Mouse (Mus musculus): Measurements from ENCODE around the gene Tmem182.

DNA sequence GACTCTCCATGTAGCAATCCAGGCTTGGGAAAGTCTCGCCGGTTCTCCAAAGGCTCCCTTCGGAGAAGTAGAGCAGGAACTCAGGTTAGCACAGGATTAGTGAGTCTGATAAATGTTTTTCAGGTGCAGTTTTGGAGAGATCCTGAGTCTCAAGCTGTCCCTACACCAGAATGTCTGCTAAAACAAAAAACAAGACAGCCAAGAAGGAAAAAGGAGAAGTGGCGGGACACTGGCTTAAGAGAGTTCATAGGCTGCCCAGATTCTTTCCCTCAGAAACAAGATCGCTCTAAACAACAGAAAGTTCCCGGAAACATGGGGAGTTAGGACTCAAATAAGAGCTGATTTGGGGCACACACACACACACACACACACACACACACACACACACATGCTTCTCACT lies 74.1 kb downstream of the Tmem182 start:
- TF ChIP-seq CTCF (IDR thresholded peaks at IDR 0.05; ENCODE audit: low read depth, low read length) (no peak), POLR2A (IDR thresholded peaks at IDR 0.05; ENCODE audit: extremely low read depth, insufficient read depth, low read length) (no peak)

Measured in liver, adult 2 months (tissue).